Mouse (Mus musculus) lung, adult 2 months (tissue): Measurements from ENCODE around the gene Gm11639.

Source experiments
- CTCF ChIP-seq: fragments of 200-500 bp; IDR thresholded peaks from 2 replicates; pipeline ENCODE4 v1.5.1; 2011; ENCODE audit warnings: mild to moderate bottlenecking, low read length, control low read depth; ENCODE audit not compliant: insufficient read depth
- POLR2A ChIP-seq: fragments of 200-500 bp; IDR thresholded peaks from 2 replicates; pipeline ENCODE4 v1.6.1; 2011; ENCODE audit warnings: low read depth, mild to moderate bottlenecking, control low read depth, low read length, borderline replicate concordance; ENCODE audit errors: extremely low read depth

- TF ChIP-seq CTCF = no peak
- TF ChIP-seq POLR2A = no peak
These were observed 450.2 kb downstream of the Gm11639 start for GRCm38 (mm10) chr11:105135692-105136091.
